Mouse (Mus musculus): ENCODE measurements around the gene Nubp2.

Nubp2 gene

DNA sequence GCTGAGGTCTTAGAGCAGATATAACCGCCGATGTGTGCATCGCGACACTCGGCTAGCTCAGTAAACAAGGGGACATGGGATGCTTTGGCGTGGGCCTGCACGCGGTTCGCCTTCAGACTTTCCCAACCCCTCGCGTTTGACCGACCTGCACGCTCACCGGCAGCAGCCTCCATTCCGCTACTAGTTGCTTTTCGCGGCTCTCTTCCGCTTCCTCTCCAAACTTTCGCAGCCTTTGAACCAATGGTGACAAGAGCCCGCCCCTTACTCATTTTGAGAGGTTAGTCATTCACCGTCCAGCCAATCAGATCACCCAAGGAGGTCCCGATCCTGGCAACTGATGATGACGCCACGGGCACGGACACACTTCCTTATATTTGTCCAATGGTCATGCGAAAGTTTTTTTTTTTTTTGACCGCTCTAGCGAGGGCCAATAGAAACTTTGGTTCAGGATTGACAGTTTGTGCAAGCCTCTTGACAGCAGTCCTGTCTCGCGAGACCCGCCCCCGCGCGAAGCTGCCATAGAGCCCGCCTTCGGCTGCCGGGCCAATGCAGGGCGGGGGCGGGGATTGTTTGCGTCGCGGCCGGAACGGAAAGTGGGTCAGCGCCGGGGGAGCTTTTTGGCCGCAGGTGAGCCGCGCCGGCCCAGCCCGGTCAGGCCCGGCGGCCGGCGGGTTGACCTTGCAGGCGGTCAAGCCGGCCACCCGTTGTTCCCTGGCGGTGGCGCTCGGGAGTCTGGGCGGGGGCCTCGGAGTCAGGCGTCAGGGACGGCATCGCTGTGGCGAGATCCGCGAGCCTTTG lies at the start of gene Nubp2, which contains the start of gene Spsb3:
Nubp2 (minus strand) TSS at position 216 of the 798 bp plus-strand sequence.
Spsb3 (plus strand) TSS at position 510 of the 798 bp plus-strand sequence.
- in situ Hi-C loops (cut with MseI, MboI), result no loop called here

DNA sequence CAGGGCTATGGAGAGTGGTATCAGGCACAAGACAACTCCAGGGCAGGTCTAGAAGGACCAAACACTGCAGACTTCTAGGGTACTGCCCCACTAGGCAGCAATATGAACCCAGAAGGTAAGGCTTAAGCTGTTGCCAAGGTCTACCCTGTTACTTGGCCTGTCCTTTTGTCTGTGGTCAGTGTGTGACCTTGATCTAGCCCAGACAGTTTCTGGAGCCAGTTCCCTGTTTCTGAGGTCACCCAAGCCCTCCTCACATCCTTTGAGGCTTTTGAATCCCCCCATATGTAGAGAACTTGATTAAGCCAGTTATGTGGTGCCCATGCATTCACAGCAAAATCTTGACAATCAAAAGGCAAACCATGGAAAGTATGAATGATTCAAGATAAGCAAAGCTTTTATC lies 49.5 kb upstream of the Nubp2 start:
- in situ Hi-C loops (cut with MseI, MboI), result no loop called here

DNA sequence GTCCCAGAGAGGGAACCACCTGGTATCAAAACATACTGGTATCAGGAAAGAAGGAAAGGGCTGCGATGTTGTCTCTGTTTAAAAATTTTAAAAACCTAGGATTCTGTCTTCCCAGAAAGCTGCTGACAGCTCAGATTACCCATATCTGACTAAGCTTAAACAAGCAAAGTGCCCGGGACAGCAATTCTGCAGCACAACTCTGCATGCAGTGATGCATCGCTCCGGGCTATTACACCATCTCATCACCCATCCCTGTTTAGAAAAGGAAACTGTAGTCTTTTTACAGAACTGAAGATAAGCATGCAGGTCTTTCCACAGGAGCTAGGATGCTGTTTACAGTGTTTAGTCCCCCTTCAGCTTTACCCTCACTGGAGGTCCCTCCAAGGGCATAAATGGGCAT lies 48.8 kb upstream of the Nubp2 start:
- in situ Hi-C loops (cut with MseI, MboI), result no loop called here

DNA sequence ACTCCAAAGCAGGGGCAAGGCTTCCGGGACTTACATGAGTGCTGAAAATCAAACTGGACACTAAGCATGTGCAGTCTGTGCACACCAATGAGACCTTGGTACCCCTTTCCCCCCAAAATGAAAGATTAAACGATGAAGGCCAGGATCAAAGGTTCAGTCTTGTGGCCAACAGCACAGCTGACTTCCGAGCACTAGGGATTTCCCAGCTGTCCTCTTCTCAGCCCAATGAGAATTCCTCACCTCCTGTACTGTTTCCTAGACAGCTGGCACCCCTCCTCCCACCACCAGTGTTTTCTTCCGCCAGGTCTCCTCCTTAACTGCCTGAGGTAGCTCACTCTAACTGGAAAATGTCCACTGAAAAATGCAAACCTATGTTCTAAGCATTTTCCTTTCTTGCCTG lies 47.0 kb upstream of the Nubp2 start:
- in situ Hi-C loops (cut with MseI, MboI), result no loop called here

DNA sequence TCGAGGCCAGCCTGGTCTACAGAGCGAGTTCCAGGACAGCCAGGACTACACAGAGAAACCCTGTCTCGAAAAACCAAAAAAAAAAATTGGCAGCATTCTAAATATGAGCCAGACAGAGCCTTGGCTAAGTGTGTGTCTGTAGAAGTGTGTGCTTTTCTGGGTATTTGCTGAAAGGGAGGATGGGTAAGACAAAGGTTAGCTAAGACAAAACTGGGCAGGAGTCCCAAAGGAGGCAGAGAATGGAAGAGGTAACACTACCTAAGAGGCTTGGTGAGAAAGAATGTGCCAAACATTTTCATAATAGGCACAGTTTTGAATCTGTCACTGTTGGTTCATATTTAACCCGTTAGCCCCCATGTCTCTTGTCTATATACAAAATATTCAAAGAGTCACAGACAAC lies 46.3 kb upstream of the Nubp2 start:
- in situ Hi-C loops (cut with MseI, MboI), result no loop called here

DNA sequence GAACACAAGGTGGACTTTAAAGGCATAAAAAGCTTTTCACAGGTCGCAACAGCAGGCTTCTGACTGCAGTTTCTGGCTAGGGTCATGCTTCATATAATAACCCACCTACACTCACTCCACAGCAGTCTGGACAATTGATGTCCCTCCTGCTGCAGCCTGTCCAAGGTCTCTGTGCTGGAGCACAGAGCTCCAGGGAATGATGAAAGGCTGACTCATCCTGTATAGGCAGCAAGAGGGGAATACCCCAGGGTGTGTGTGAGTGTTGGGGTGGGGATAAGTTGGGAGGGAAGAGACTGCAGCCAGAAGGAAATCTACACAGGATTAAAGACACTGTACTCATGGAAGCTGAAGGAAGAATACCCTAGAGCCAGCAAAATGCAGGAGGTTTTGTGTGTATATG lies 43.4 kb upstream of the Nubp2 start:
- in situ Hi-C loops (cut with MseI, MboI), result no loop called here

DNA sequence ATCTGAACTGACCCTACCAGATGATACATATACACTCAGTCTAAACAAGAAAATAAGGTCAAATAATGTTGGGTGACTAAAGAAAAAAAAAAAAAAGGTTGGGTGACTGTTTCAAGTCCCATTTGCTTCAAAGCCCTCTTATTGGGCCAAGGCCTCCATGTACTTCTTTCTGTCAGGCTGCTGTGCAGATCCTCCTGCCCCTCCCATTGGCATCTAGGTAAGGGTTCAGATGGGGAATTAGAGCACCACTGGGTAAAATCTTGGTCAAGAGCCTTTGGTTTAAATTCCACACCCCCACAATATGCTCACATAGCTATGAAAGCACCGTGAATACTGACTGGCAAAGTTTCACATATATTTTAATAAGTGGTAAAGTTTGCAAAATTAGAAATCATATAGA lies 37.1 kb upstream of the Nubp2 start:
- in situ Hi-C loops (cut with MseI, MboI), result no loop called here

DNA sequence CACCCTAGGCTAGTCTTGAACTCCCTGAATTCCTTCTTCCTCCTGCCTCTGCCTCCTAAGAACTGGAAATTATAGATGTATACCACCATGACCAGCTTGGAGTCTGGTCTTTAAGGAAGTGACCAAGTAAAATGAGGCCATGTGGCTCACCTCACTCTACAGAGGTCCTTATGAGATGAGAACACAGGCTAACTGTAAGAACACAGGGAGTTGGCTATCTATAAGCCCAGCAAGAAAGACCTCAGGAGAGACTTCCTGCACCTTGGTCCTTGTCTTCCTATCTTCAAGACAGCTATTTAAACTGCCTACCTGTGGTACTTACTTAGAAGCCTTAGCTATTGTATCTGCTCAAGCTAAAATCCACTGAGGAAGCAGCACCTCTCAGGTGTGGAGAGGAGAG lies 27.8 kb upstream of the Nubp2 start:
- in situ Hi-C loops (cut with MseI, MboI), result no loop called here

DNA sequence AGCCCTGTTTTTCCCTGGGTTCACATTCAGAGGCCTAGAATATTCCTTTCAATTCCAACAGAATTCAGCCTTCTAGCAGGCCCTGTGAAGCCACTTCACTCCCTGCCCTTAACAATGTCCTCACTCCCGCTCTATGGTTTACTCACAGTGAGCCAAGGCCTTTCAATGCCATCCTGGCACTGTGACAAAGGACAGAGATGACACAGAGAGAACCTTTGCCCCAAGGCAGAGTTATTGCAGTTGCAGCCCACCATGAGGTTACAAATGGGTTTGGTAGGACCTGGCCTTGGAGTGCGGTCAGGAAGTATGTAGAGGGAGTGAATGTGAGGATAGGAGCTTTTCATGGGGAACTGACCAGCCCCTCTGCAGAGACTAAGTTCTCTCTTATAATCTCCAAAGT lies 21.4 kb upstream of the Nubp2 start:
- in situ Hi-C loops (cut with MseI, MboI), result no loop called here

DNA sequence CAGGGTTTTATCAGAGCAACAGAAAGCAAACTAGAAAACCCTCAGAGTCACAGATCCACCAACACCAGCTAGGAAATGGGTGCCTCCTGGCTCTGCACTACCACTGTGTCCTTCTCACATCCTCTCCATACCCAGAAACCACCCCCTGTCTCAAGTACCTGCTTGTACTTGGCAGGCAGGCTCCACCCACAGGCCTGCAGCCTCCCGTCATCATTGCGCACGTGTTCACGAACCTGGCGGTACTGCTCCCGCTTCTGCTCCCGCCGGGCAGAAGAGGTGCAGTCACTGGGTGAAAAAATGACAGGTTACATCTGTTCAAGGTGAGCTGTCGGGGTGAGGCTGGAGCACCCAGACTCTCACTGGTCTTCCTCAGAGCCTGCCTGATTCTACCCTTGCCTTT lies 17.6 kb upstream of the Nubp2 start:
- in situ Hi-C loops (cut with MseI, MboI), result no loop called here

DNA sequence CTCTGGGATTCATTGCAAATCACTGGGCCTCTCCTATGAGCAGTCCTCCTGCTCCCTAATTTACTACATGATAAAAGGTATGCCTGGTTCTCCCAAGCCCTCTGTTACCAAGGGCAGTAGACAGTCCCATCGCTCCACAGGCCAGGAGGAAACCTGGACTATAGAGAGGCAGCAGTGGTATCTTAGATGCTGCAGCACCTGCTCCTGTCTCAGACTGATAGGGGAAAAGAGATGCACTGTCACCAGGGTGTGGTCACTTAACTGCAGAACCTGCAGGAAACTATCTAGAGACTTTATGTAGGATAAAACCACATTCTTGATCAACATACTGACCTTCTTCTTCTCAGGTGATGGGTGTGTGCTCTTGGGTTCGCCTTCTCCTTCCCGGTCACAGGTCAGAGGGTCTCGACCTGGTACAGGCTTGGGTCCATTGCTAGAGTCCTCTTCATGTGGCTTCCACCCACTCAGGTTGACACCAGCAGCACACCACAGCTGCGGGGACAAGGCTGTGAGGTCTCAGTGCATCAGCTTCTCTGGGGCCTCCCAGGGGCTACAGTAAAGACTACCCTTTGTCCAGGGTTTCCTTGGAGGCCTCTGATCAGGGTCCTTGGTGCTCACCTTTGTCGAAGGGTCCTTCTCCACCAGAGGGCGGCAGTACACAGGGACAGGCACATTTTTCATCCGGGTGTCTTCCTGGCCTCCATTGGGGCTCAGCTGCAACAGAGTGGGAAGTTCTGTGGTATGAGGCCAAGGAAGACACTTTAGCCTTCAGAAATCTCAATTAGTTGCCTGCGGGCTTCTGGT lies 16.7 kb upstream of the Nubp2 start:
- in situ Hi-C loops (cut with MseI, MboI), result no loop called here

DNA sequence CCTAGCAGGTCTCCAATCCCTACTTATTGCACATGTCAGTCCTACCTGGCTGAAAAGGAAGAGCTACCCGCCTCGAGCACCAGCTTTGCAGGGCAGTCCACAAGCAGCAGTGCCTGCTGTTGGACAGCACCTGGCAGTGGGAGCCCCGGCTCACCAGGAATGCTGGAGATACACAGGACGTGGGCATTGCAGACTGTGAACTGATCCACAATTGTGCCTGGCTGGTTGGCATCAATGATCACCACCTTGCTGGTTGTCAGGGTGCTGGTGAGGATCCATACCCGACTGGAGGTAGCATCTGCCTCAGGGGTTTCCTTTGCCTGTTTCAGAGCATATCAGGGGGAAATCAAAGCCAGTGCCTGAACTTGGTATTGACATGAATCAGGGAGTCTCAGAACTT lies 16.0 kb upstream of the Nubp2 start:
- in situ Hi-C loops (cut with MseI, MboI), result no loop called here

DNA sequence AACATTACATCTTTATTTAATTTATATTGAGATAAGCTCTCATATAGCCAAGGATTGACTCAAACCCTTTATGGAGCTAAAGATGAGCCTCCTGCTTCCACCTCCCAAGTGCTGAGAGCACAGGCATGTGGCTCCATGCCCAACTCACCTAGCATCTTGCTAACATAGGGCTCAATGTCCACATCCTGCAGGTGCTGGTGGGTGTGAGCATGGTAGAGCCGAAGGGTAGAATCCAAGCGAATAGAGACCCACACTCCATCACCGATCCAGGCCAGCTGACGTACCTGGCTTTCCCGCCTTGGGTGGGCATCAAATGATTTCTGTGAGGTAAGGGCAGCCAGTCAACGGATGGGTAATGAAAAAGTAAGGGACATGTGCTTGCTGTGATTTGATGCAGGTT lies 13.9 kb upstream of the Nubp2 start:
- in situ Hi-C loops (cut with MseI, MboI), result no loop called here

DNA sequence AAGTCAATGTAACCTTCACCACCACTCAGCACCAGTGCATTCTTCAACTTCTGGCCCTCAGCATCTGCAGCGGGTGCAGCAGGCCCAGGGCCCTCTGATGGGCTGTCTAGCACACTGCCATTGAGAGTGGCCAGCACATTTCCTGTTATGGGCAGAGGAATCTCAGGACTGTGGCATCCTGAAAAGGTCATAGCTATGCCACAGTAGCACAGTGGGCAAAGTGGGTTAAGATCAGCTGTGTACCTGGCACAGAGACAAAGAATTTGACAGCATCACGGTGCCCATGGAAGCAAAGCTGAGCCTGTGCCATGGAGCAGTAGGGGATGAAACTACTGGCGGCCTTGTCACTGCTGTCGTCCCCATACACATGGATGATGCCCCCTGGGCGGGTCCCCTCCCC lies 13.0 kb upstream of the Nubp2 start:
- in situ Hi-C loops (cut with MseI, MboI), result no loop called here

DNA sequence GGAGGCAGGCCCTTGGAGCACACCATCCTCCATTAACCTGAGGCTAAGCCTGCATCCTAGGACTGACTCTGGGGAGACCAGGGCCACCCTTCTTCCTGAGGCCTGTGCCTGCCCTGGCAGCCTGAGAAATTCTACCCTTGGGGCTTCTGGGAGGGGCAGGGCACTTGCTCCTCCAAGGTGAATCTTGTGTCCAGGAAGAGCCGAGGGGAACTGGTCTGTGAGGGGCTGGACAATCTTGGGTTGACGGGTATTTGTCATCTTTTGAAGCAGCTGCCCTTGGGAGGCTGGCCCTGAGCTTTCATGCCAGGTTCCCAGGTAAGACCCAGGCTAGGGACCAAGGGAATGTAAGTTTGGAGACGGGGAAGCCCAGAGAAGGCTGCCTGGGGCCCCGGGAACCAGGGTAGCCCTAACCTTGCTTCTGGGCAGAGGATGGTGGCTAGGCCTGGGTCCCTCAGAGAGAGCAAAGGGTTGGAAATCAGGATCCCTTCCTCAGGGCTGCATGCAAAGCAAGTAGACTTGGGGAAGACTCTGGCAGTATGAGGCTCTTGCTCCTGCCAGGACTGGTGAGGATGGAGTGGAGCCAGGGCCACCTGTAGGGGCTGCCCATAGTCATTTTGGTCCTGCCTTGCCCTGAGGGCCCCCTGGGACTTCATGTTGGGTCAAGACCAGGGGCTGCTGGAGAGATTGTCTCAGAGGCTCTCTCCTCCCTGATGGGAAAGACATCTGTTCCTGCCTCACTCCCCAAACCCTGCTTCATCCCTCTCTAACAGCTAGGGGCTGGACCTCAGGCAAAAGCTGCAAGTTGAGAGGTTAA lies 12.1 kb upstream of the Nubp2 start:
- in situ Hi-C loops (cut with MseI, MboI), result no loop called here

DNA sequence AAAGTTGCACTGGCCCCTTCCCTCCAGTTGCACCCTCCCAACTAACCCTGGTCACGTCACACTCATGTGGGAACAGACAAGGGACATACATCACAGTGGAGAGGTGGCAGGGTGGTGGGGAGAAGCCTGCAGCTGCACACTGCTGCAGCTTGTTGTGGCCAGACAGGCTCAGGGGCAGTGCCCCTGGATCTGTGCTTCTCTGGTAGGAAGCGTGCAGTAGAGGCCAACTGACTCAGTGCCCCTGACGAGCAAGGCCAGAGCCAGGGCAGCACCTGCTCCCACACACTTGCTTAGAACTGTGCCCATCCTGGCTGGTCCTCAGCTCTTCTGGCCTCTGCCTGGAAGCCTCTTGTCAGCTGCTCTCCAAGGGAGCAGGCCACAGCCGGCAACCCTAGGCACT lies 11.5 kb upstream of the Nubp2 start:
- in situ Hi-C loops (cut with MseI, MboI), result no loop called here

DNA sequence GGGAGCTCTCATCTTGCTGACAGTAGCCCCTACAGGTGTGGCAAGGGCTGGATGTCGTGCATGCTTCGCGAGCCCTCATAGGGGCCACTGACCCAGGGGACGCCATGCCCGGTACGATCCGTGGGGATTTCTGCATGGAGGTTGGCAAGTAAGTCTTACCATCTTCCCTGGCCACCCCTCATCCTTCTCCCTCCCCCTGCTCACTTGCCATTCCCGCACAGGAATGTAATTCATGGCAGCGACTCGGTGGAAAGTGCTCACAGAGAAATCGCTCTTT lies 10.8 kb upstream of the Nubp2 start:
- in situ Hi-C loops (cut with MseI, MboI), result no loop called here

DNA sequence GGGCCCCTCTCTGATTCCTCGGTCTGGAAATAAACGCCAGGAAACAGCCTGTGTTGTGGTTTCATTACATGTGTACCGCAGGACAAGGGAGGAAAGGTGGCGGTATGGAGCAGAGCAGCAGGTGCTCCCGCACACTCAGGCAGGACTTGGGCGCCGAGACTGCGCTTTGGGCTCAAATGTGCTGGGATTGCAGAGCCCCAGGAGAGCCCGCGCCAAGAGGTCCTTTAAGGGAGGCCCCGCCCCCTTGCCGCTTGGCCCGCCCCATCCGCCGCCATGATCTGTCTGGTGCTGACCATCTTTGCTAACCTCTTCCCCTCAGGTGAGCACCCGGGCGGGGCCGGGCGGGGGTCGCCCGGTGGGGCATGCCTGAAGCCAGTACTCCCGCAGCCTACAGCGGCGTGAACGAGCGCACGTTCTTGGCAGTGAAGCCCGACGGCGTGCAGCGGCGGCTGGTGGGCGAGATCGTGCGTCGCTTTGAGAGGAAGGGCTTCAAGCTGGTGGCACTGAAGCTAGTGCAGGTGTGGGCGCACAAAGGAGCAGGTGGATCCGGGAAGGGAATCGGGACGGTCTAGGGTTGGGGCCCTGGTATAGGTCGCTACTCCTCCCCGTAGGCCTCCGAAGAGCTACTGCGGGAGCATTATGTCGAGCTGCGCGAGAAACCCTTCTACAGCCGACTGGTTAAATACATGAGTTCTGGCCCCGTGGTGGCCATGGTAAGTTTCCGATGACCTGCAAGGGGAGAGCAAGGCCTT lies 10.3 kb upstream of the Nubp2 start, which contains the start of gene Nme3:
Nme3 (plus strand) TSS at position 260 of the 752 bp plus-strand sequence.
- in situ Hi-C loops (cut with MseI, MboI), result no loop called here

DNA sequence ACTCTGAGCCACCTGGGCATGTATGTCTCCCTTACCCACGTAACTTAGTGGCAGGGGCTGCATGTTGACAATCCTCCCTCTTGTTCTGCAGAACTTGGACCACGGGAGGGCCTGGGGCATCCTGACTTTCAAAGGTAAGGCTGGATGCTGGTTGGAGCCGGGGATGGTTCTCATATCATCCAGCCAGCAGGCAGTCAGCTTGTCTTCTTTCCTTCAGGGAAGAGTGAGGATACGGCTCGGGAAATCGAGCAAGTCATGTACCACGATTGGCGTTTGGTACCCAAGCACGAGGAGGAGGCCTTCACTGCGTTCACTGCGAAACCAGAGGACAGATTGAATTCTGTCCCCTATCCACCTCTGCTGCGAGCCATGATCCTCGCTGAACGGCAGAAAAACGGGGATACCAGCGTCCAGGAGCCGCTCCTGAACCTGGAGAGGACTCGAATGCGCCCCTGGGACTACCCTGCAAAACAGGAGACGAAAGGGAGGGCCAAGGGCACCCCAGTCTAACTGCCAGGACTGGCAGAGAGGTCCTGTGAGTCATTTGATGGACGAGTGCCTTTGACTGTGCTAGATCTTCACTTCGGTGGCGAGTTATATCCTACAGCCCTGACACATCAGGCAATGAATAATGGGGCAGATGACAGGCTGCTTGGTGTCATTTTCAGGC lies 9.6 kb upstream of the Nubp2 start:
- in situ Hi-C loops (cut with MseI, MboI), result no loop called here

DNA sequence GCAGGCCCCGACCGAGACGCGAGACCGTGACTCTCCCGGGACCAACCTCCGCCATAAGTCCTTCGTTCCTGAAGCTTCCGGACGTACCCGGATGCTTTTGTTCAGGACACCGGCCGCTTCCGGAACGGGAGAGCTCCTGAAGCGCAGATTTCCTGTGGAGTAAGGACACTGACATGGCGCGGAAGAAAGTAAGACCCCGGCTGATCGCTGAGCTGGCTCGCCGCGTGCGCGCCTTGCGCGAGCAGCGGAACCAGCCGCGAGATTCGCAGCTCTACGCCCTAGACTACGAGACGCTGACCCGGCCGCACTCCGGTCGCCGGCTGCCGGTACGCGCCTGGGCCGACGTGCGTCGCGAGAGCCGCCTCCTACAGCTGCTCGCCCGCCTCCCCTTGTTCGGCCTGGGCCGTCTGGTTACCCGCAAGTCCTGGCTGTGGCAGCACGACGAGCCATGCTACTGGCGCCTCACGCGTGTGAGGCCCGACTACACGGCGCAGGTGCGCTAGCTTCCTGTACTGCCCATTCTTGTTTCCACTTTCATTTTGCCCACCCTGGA lies 8.9 kb upstream of the Nubp2 start, which contains the start of the genes Eme2 and Mrps34:
Eme2 (minus strand) TSS at position 93 of the 553 bp plus-strand sequence.
Mrps34 (plus strand) TSS at position 122 of the 553 bp plus-strand sequence.
- in situ Hi-C loops (cut with MseI, MboI), result no loop called here
